Mouse (Mus musculus) lung, embryonic 15.5 days (tissue): ENCODE measurements around the gene Aktip. TPM values are rescaled to one million over a fixed set of nuclear protein-coding genes. Genes with fewer than 3 reads are reported as not detected.

Experiments
- ATAC-seq: fragments of 200-750 bp; cut with Nextera tagmentation; 2 replicates; pipeline ENCODE4 v1.8.0; 2017; ENCODE audit warnings: moderate number of reproducible peaks, borderline replicate concordance; ENCODE audit not compliant: low FRiP score, low TSS enrichment; ENCODE audit errors: extremely low read depth
- H3K27ac ChIP-seq: fragments of 300-500 bp; sonication (generic); 2 replicates; pipeline ENCODE4 v1.5.1; 2015; ENCODE audit warnings: moderate library complexity, mild to moderate bottlenecking, inconsistent platforms
- H3K27me3 ChIP-seq: fragments of 300-500 bp; sonication (generic); 2 replicates; pipeline ENCODE4 v1.6.1; 2015; ENCODE audit warnings: inconsistent platforms
- H3K36me3 ChIP-seq: fragments of 300-500 bp; sonication (generic); 2 replicates; pipeline ENCODE4 v1.6.1; 2015; ENCODE audit warnings: inconsistent platforms
- H3K4me1 ChIP-seq: fragments of 300-500 bp; sonication (generic); 2 replicates; pipeline ENCODE4 v1.6.1; 2015; ENCODE audit warnings: inconsistent platforms
- H3K4me2 ChIP-seq: fragments of 300-500 bp; sonication (generic); 2 replicates; pipeline ENCODE4 v1.6.1; 2015; ENCODE audit warnings: inconsistent platforms, mild to moderate bottlenecking, moderate library complexity
- H3K4me3 ChIP-seq: fragments of 300-500 bp; sonication (generic); 2 replicates; pipeline ENCODE4 v1.5.1; 2015; ENCODE audit warnings: mild to moderate bottlenecking, inconsistent platforms
- H3K9ac ChIP-seq: fragments of 300-500 bp; sonication (generic); 2 replicates; pipeline ENCODE4 v1.6.1; 2015; ENCODE audit warnings: inconsistent platforms
- H3K9me3 ChIP-seq: fragments of 300-500 bp; sonication (generic); 2 replicates; pipeline ENCODE4 v1.6.1; 2016; ENCODE audit warnings: inconsistent platforms
- WGBS: fragments of 180-500 bp; shearing (Covaris S2); methylation state at CpG from one replicate; pipeline ENCODE4 v1.1.7; 2015; 5-methylcytosine and 5-hydroxymethylcytosine counted together
- polyA plus RNA-seq: library from polyadenylated mRNA; unstranded; fragments of >200 nt; fragmentation: Nextera tagmentation; extraction: Ambion mirVana; gene quantifications from 2 replicates; pipeline ENCODE4 v1.2.1, GENCODE M21; 2015

Gene Aktip
- polyA plus RNA-seq, 1 experiment from 2014 or later = 63.2 TPM

- Histone ChIP-seq H3K4me1 (peaks cover 5% of the 10 kb centered on the region), H3K4me3 (no peak overlapping the region), H3K27me3 (peaks cover 9% of the 10 kb centered on the region), H3K9me3 (no peaks in the 10 kb centered on the region), H3K27ac (no peak overlapping the region), H3K9ac (no peak overlapping the region), H3K36me3 (no peaks in the 10 kb centered on the region), H3K4me2 (peak overlapping the region; percentile 40)
- 3% methylated on average over 17 of the region's 17 CpGs for WGBS
- peak; percentile 84; the same call in 1 of the 2 replicates for ATAC-seq
Measured at GRCm38 (mm10) chr8:91190816-91191340, 8.9 kb downstream of the Aktip start.

GRCm38 (mm10) chr8:91188152-91188551 is 11.6 kb downstream of the Aktip start:
- peaks cover 9% of the 10 kb centered on the region for H3K27me3 ChIP-seq
- peaks cover 5% of the 10 kb centered on the region for H3K4me1 ChIP-seq
- no peak overlapping the region for H3K4me3 ChIP-seq
- H3K9me3 ChIP-seq = no peaks in the 10 kb centered on the region
- no peaks in the 10 kb centered on the region for H3K36me3 ChIP-seq
- H3K4me2 ChIP-seq = no peak overlapping the region
- ATAC-seq = no peak
- WGBS = 38% methylated on average over 10 of the region's 11 CpGs
- no peak overlapping the region for H3K9ac ChIP-seq
- no peak overlapping the region for H3K27ac ChIP-seq

DNA sequence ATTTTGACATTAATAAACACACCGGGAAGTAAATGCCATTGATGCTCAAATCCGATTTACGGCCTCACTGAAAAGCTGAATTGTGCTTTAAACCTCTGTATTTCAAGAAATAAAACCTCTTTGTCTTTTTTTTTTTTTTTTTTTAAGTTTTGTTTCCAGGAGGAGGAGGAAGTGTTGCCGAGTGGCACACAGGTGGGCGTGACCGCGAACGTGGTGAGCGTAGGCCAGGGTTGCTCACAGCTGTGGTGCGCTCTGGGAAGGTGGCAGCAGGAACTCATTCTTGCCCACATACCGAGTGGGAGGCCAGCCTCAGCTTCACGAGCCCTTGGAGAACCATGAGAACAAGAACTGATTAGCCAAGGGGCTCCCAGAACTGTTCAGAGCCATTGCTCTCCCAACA is 13.4 kb downstream of the Aktip start:
- 68% methylated on average over 12 of the region's 12 CpGs for WGBS
- Histone ChIP-seq H3K4me3 (no peak overlapping the region), H3K27me3 (peaks cover 9% of the 10 kb centered on the region), H3K27ac (no peak overlapping the region), H3K4me2 (no peak overlapping the region), H3K4me1 (peaks cover 5% of the 10 kb centered on the region), H3K9ac (no peak overlapping the region), H3K36me3 (no peaks in the 10 kb centered on the region), H3K9me3 (no peaks in the 10 kb centered on the region)
- no peak for ATAC-seq

GRCm38 (mm10) chr8:91177708-91178107 is 22.1 kb downstream of the Aktip start:
- ATAC-seq = no peak

DNA sequence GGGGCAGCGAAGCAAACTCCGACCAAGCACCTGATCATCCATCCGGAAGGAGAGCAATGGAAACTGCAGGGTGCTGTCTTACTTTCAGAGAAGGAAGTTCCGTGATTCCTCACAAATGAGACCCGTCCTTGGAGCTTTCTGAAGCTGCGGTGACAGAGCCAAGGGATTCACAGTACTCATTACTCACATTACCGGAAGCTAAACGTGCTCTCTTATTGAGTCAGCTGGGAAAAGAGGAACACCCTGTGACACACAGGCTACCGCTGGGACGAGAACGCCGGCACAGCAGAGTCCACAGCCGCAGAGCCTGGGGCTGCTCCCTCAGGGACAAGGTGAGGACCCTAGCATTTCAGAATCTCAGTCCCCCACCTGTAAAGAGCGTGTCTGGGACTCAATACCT is 23.6 kb downstream of the Aktip start:
- H3K9me3 ChIP-seq = no peaks in the 10 kb centered on the region
- no peak overlapping the region for H3K27ac ChIP-seq
- H3K9ac ChIP-seq = no peak overlapping the region
- H3K27me3 ChIP-seq = no peaks in the 10 kb centered on the region
- WGBS = 73% methylated on average over 14 of the region's 14 CpGs
- H3K4me1 ChIP-seq = 0 out of 2 replicates have a peak, but pooled peaks cover 5% of the 10 kb centered on the region
- ATAC-seq = no peak
- no peak overlapping the region for H3K4me2 ChIP-seq
- H3K36me3 ChIP-seq = no peaks in the 10 kb centered on the region
- no peak overlapping the region for H3K4me3 ChIP-seq

More at GRCm38 (mm10) chr8:91177708-91178107, 22.1 kb downstream of the Aktip start:
- H3K4me1 ChIP-seq = no peaks in the 10 kb centered on the region
- 33% methylated on average over 1 of the region's 1 CpGs for WGBS
- H3K27ac ChIP-seq = no peak overlapping the region
- H3K9ac ChIP-seq = no peak overlapping the region
- H3K4me3 ChIP-seq = no peak overlapping the region
- no peaks in the 10 kb centered on the region for H3K9me3 ChIP-seq
- no peak overlapping the region for H3K4me2 ChIP-seq
- H3K36me3 ChIP-seq = no peaks in the 10 kb centered on the region
- H3K27me3 ChIP-seq = no peaks in the 10 kb centered on the region

- Histone ChIP-seq H3K27ac (no peak overlapping the region), H3K4me2 (no peak overlapping the region), H3K9me3 (no peaks in the 10 kb centered on the region), H3K27me3 (no peaks in the 10 kb centered on the region), H3K4me3 (no peak overlapping the region), H3K36me3 (no peaks in the 10 kb centered on the region), H3K9ac (no peak overlapping the region), H3K4me1 (peaks cover 17% of the 10 kb centered on the region; the same call in 1 of the 2 replicates)
- WGBS = 39% methylated on average over 13 of the region's 13 CpGs
- ATAC-seq = no peak
Measured at GRCm38 (mm10) chr8:91171605-91172004, 28.2 kb downstream of the Aktip start.

DNA sequence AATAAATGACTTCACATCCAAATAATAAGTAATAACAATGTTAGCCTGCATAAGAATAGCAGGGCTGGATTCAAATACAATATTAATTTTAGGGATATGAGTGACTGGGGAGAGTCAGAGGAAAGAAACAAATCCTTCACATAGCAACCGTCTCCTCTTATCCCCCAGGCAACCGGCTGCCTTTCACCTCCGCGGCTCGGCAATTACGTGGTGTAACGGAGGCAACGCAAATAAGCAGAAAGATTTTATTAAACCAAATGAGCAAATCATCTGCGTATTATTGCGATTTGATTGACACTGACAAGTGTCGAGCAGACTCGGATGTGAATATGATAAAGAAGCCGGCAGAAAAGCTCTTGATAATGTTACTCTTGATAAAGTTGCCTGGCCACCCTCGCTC is 28.9 kb downstream of the Aktip start:
- H3K4me1 ChIP-seq = peaks cover 17% of the 10 kb centered on the region; the same call in 1 of the 2 replicates
- ATAC-seq = no peak
- no peak overlapping the region for H3K4me3 ChIP-seq
- WGBS = 50% methylated on average over 14 of the region's 14 CpGs
- H3K4me2 ChIP-seq = no peak overlapping the region
- no peaks in the 10 kb centered on the region for H3K27me3 ChIP-seq
- no peak overlapping the region for H3K27ac ChIP-seq
- H3K9ac ChIP-seq = no peak overlapping the region
- H3K9me3 ChIP-seq = no peaks in the 10 kb centered on the region
- no peaks in the 10 kb centered on the region for H3K36me3 ChIP-seq

GRCm38 (mm10) chr8:91170152-91170551 is 29.6 kb downstream of the Aktip start:
- WGBS = 55% methylated on average over 6 of the region's 6 CpGs
- no peak overlapping the region for H3K4me3 ChIP-seq
- no peak overlapping the region for H3K4me2 ChIP-seq
- H3K4me1 ChIP-seq = peaks cover 17% of the 10 kb centered on the region; the same call in 1 of the 2 replicates
- no peak for ATAC-seq
- no peaks in the 10 kb centered on the region for H3K9me3 ChIP-seq
- no peaks in the 10 kb centered on the region for H3K36me3 ChIP-seq
- H3K27ac ChIP-seq = peak overlapping the region; percentile 47; the same call in 1 of the 2 replicates
- H3K9ac ChIP-seq = no peak overlapping the region
- no peaks in the 10 kb centered on the region for H3K27me3 ChIP-seq

DNA sequence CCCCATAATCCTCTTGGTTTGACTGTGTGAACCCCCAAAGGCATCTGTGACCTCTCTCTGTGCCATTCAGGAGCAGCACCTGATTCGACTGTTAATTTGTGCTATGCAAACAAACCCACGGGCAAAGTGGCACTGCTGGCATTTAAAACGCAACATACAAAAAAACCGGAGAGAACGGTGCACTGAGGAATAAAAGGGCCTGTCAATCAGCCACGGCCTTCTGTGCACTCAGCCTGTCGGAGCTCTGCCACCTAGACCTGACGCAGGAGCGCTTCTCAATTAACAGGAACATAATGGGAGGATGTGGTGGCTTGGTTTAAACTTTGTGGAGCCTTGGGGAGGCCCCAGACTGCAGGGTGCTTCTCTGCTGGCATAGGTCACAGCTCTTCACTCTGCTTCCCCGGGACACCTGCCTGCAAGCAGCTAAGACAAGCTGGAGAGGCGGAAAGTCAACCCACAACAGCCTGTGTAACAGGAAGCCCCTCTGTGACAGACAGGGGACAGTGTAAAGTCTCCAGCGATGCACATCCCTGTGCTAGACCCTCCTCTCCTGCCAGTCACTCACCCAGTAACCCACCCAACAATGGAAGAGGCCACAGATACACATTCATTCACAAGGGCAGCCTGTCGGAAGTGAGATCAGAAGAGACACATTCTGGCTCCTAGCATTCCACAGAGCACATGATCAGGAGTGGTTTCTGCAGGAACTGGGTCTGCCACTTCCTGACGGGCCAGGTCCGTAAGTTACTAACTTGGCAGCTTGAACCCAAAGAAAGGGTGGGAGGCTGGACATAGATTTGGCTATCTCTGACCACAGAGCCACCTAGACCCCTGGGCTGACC is 39.6 kb downstream of the Aktip start:
- no peak overlapping the region for H3K4me3 ChIP-seq
- no peaks in the 10 kb centered on the region for H3K27me3 ChIP-seq
- no peak overlapping the region for H3K27ac ChIP-seq
- 49% methylated on average over 15 of the region's 15 CpGs for WGBS
- H3K9me3 ChIP-seq = no peaks in the 10 kb centered on the region
- peaks cover 8% of the 10 kb centered on the region; the same call in 1 of the 2 replicates for H3K4me1 ChIP-seq
- ATAC-seq = no peak
- no peak overlapping the region for H3K9ac ChIP-seq
- H3K4me2 ChIP-seq = no peak overlapping the region
- no peaks in the 10 kb centered on the region for H3K36me3 ChIP-seq

DNA sequence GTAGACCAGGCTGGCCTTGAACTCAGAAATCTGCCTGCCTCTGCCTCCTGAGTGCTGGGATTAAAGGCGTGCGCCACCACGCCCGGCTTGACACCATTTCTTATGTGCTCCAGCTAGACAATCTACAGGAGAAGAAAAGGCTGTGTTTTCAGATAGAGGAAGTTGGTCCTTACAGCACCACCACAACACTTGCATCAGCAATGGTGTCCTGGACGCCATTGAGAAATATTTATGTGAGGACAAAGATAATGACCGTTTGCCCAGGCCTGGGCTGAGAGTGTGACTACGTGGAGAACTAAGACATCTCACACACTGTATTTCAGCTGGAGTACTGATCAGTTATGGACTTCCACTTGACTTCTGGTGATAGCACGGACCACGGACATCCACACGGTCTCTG is 41.2 kb downstream of the Aktip start:
- no peak overlapping the region for H3K27ac ChIP-seq
- 83% methylated on average over 10 of the region's 10 CpGs for WGBS

DNA sequence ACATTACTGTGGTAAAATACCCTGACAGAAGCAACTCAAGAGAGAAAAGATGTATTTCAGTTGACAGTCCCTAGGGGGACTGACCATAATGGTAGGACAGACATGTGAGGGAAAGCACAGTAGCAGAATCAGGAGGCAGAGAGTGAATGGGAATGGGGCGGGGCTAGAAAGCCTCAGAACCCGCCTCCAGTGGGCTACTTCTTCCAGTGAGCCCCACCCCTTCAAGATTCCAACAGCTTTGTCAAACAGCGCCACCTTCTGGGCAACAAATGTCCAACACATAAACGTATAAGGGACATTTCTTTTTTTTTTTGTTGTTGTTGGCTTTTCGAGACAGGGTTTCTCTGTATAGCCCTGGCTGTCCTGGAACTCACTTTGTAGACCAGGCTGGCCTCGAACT is 45.2 kb downstream of the Aktip start:
- no peaks in the 10 kb centered on the region for H3K27me3 ChIP-seq
- H3K27ac ChIP-seq = no peak overlapping the region
- H3K4me2 ChIP-seq = no peak overlapping the region
- no peaks in the 10 kb centered on the region for H3K36me3 ChIP-seq
- no peak for ATAC-seq
- no peak overlapping the region for H3K9ac ChIP-seq
- 48% methylated on average over 6 of the region's 6 CpGs for WGBS
- H3K4me1 ChIP-seq = no peaks in the 10 kb centered on the region
- no peak overlapping the region for H3K4me3 ChIP-seq
- H3K9me3 ChIP-seq = no peaks in the 10 kb centered on the region

More for the DNA sequence above, 41.2 kb downstream of the Aktip start:
- H3K4me1 ChIP-seq = peaks cover 8% of the 10 kb centered on the region; the same call in 1 of the 2 replicates
- no peak for ATAC-seq
- no peak overlapping the region for H3K4me2 ChIP-seq
- H3K9me3 ChIP-seq = no peaks in the 10 kb centered on the region
- no peaks in the 10 kb centered on the region for H3K27me3 ChIP-seq
- H3K36me3 ChIP-seq = no peaks in the 10 kb centered on the region
- no peak overlapping the region for H3K4me3 ChIP-seq
- no peak overlapping the region for H3K9ac ChIP-seq

GRCm38 (mm10) chr8:91153831-91154230 is 45.9 kb downstream of the Aktip start:
- Histone ChIP-seq H3K36me3 (no peaks in the 10 kb centered on the region), H3K27me3 (no peaks in the 10 kb centered on the region), H3K27ac (no peak overlapping the region), H3K4me2 (no peak overlapping the region), H3K4me3 (no peak overlapping the region), H3K9ac (no peak overlapping the region), H3K4me1 (no peaks in the 10 kb centered on the region), H3K9me3 (no peaks in the 10 kb centered on the region)
- WGBS = 73% methylated on average over 3 of the region's 3 CpGs
- ATAC-seq = no peak
